Mouse (Mus musculus): ENCODE measurements at regions not wholly inside any gene's neighbourhood (a gene's known extent, or its start where the extent isn't known, plus 50 kb on each side); places are given as distances from the start of the nearest gene placed in this dataset.

DNA sequence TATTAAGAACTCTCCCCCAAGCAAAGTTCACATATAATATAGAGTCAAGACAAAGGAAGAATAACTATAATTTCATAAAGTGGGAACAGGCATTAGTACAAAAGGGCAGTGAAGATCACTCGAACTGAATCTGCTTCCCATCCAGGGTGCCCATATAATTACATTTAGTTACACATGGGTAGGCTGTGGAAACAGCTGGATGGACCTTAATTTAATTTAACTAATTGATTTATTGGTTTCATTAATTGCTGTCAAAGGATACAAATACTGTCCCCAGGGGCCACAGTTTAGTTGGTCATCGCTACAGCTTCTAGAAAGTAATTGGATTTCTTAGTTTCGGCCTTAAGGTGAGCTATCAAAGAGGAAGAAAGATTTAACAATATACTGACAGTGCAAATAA lies 91.4 kb upstream of the Col1a2 start:
- TF ChIP-seq POLR2A (IDR thresholded peaks at IDR 0.05; ENCODE audit: insufficient read depth, low read depth, low read length), result no peak
- TF ChIP-seq CTCF (IDR thresholded peaks at IDR 0.05), result no peak

Data from heart, adult 2 months (tissue).